Mouse (Mus musculus): Measurements from ENCODE around the gene Polr2g.

DNA sequence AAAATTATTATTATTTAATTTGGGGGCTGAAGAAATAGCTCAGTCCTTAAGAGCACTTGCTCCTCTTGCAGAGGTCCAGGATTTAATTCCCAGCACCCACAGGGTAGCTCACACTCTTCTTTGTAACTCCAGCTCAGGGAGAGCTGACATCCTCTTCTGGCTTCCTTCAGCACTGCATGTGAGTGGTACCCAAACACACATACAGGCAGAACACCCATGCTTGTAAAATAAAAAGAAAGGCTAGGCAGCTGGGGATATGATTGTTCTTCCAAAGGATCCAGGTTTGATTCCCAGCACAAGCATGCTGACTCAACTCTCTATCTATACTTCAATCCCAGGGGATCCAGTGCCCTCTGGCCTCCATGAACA is 554 bp upstream of the Polr2g start:
- TF ChIP-seq CTCF (IDR thresholded peaks at IDR 0.05; ENCODE audit: extremely low read depth, insufficient read length, insufficient replicate concordance, low read depth, low read length) (no peak), POLR2A (IDR thresholded peaks at IDR 0.05; ENCODE audit: low read depth, low read length) (no peak)
